Comparison of ENCODE assay signal across 8 mouse cellular contexts in the genomic region with DNA sequence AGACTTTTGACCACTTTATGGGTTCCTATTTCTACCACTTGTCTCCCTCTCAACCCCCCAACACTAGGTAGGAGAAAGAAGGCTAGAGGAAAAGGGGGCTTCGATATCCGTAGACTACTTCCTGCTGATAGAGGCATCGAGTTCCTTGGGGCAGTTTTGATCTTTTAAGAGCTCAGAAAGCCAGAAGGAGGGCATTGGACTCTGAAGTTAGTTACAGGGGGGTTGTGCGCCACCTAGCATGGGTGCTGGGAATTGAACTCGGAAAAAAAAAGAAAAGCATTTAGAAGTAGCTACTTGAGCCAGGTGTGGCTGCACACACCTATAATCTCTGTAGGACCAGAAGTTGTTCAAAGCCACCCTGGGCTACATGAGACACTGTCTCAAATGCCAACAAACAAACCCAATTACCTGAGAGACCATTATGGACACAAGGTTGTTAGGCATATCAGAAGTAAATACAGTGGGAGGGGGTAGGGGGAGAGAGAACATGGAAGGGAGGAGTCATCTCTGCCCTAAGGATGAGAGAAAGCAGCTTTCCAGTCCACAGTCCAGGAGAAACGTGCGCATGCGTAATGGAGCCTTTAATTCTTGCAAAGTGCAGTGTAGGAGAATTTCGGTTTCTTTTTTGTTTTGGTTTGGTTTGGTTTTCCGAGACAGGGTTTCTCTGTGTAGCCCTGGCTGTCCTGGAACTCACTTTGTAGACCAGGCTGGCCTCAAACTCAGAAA. TPM values are rescaled to one million over a fixed set of nuclear protein-coding genes. Genes with fewer than 3 reads are reported as not detected.
DNase-seq lines count a peak whose midpoint lies in the region; ATAC-seq lines count a peak whose summit lies in the region.

No protein-coding gene starts in this region.

- no peak overlapping the region for H3K27ac ChIP-seq in hindbrain, embryonic 16.5 days (ENCODE audit: low read depth, low read length)

- peak overlapping the region; percentile 98 for H3K4me3 ChIP-seq in hindbrain, embryonic 16.5 days (ENCODE audit: low read length)

- ATAC-seq in cerebellum, adult (ENCODE audit: insufficient number of reproducible peaks, low FRiP score, low TSS enrichment), result no peak
- ATAC-seq in hindbrain, embryonic 16.5 days, result no peak

- 32% methylated on average over 10 of the region's 10 CpGs for WGBS in hindbrain, embryonic 16.5 days

- H3K9me3 ChIP-seq in hindbrain, embryonic 16.5 days (ENCODE audit: control insufficient read depth, low read length), result no peaks in the 10 kb centered on the region

- H3K4me2 ChIP-seq in hindbrain, embryonic 16.5 days (ENCODE audit: low read length), result peak overlapping the region; percentile 95

- intact Hi-C loops in left cerebral cortex, postnatal 25 days (cut with DNase I), result no loop called here

- peak; percentile 55 for DNase-seq in cerebellum, adult 11 months
- peak; percentile 57 for DNase-seq in cerebellum, adult 8-10 months
- peak; percentile 70 for DNase-seq in forelimb bud, embryonic 11.5 days (ENCODE audit: low read depth, low spot score)
- peak; percentile 24 to 56 for DNase-seq in left cerebral cortex, postnatal 25 days (ENCODE audit: low spot score in 2 of 2)
- DNase-seq in mesoderm, embryonic 11.5 days (ENCODE audit: low read depth, low spot score), result peak; percentile 67
- DNase-seq in spleen, adult 12 weeks (ENCODE audit: low spot score), result peak; percentile 62

- H3K27me3 ChIP-seq in hindbrain, embryonic 16.5 days (replicated peaks; ENCODE audit: control insufficient read depth, insufficient read depth, low read length), result no peaks in the 10 kb centered on the region

- H3K36me3 ChIP-seq in hindbrain, embryonic 16.5 days (ENCODE audit: control insufficient read depth, insufficient read depth, low read length), result peaks cover 21% of the 10 kb centered on the region

- 0 out of 2 replicates have a peak overlapping the region, but pooled peaks have one; percentile 89 for H3K9ac ChIP-seq in hindbrain, embryonic 16.5 days (ENCODE audit: low read depth, low read length)

- peaks cover 14% of the 10 kb centered on the region for H3K4me1 ChIP-seq in hindbrain, embryonic 16.5 days (ENCODE audit: control insufficient read depth, insufficient read depth, low read depth, low read length)

RNA-seq across cellular contexts. Expression of gene Nup133, which starts 1.2 kb away (rescaled TPM):
- 18.3 and 22.0 TPM in 2 replicates for polyA plus RNA-seq in hindbrain, embryonic 16.5 days (2015; fragmentation: Nextera tagmentation; extraction: Ambion mirVana)
- 10 to 100 TPM; 20.8 to 24.1 TPM for total RNA-seq in left cerebral cortex, postnatal 25 days (2021)

RNA-seq across cellular contexts. Expression of gene Abcb10, which starts 32.7 kb away (rescaled TPM):
- polyA plus RNA-seq in hindbrain, embryonic 16.5 days (2015; fragmentation: Nextera tagmentation; extraction: Ambion mirVana), result 14.6 TPM in 2 replicates
- total RNA-seq in left cerebral cortex, postnatal 25 days (2021), result 10 to 100 TPM; 14.3 to 16.5 TPM

RNA-seq across cellular contexts. Expression of gene Acta1, which starts 55.7 kb away (rescaled TPM):
- polyA plus RNA-seq in hindbrain, embryonic 16.5 days (2015; fragmentation: Nextera tagmentation; extraction: Ambion mirVana), result 11.8 and 166 TPM in 2 replicates
- total RNA-seq in left cerebral cortex, postnatal 25 days (2021), result 10 to 100 TPM; 12.1 to 13.9 TPM
